Mouse (Mus musculus) adrenal gland, adult (tissue): ENCODE measurements at regions not wholly inside any gene's neighbourhood (a gene's known extent, or its start where the extent isn't known, plus 50 kb on each side); places are given as distances from the start of the nearest gene placed in this dataset.

ENCODE experiments used
- DNase-seq, 2 experiments: peaks; one replicate each; pipeline ENCODE4 v3.0.0; 2022 to 2023; ENCODE audit warnings: low spot score in 1 of 2; ENCODE audit not compliant: inconsistent age in 2 of 2

DNA sequence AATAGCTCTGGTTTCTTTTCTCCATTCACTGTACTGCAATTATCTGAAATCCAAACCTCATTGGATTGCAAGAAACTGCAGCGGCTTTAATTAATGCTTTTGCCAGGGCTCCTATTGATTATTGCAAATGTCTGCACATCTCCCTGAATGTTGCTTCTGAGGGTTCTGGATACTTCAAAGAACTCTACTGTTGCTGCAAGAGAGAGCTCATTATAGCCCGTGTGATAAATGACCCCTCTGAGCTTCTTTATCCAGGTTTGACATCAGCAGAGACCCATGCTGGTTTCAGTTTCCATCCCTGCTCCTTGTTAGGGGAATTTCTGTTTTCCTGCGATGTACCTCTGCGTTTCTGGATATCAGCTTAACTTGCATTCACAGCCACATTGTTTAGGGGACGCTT is 78.4 kb upstream of the Nav3 start:
- DNase-seq, result no peak

DNA sequence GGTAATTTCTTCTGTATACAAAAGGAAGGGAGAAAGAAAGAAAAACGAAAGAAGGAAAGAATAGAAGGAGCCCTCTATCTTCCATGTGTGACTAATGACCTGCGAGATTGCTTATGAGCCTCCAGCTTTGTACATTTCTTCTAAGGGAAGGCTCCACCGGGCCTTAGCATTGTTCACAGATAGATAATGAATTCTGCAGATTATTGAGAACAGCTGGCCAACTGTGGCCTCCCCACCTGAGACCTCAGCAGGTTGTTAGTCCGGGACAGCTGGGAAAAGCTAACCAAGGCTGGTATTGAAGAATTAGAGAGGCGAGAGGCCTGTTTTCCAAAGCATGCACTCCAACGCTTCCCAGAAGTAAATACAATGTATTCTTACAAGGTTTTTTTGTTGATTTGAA is 86.7 kb upstream of the Nav3 start:
- no peak for DNase-seq

DNA sequence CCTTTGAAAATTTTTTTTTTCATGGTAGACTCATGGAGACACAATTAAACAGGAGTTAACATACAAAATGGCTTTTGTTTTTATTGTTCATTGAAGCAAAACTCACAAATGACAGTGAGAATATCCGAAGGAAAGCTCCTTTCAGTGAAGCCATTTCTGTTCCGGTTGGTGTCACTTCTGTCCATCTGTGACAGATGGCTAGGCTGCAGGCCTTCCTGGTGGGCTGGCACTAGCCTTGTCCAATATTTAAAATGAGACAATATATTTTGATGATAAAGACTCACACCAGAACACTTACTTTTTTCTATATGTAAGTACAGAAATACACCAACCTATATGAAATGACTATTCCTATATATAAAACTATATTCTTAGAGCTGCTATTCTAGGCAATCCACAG is 92.4 kb upstream of the Nav3 start:
- DNase-seq, result no peak

DNA sequence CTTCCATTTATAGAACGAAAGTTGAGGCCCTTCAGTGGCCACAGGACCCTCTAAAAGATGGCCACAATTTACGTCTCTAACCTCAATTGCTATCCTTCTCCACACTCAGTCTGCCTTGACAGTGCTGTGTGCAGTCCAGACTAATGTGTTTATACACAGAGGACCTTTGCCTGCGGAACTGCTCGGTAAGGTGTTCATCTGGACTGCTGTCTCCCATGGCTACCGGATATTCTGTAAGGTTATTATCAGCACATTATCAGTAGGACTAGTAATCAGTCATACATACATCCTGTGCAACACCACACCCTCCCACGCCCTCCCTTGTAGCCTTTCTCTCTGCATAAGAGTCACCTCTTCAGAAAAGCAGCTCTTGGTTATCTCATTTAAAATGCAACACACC is 98.0 kb upstream of the Nav3 start:
- no peak for DNase-seq

DNA sequence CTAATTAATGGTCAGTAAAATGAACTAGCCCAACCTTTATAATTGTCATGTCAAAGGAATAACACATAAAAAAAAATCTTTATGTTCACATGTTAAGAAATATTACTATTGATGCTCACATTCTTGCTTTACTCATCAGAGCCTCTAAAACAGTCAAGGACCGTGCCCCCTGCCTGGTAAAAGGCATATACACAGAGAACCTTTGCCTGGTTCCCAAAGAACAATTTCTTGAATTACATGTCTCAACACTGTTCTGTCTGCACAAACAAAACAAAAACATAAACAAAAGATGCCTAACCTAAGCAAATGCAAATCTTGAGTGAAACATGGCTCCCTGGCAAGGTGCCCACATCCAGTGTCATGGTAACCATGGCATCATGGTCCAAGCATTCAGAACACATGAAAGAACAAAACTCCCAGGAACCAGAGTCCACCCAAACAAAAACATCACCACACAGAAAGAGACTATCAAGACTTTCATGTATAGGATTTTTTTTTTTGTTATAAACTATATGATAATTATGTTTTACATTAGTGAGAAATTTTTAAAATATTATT is 100.4 kb upstream of the Nav3 start:
- DNase-seq, result no peak

DNA sequence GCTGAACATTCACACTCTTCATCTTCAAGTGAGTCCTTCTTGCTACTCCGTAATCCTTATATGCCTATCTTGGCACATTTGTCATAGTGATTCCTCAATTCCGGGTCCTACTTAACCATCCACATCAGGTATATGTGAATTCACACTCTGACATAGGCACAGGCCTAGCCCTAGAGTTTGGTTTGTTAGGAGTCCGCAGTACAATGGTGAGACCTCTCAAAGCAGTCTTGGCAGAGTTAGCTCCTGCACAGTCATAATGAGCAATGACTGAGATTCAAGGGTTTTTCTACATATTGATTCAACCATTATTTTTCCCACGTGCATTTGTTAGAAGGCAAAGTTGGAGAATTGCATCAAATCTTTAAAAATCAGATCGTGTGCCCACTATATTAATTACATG is 107.1 kb upstream of the Nav3 start:
- DNase-seq, result no peak

DNA sequence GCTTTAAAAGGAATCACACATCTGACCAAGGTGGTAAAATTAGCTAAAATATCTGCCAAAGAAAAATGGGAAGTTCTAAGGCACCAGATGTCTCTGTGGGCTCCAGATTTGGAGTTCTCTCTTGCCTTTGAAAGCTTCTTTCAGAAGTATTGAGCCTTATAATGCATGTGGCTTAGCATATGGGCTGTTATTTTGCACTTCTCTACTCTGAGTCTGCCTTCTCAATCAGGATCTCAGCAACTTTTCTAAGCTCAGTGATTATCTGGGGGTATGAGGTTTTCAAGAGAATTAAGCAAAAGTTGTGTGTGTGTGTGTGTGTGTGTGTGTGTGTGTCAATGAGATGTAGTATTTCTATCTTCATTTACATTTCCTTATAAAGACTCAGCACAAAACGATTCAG is 107.6 kb upstream of the Nav3 start:
- no peak for DNase-seq

DNA sequence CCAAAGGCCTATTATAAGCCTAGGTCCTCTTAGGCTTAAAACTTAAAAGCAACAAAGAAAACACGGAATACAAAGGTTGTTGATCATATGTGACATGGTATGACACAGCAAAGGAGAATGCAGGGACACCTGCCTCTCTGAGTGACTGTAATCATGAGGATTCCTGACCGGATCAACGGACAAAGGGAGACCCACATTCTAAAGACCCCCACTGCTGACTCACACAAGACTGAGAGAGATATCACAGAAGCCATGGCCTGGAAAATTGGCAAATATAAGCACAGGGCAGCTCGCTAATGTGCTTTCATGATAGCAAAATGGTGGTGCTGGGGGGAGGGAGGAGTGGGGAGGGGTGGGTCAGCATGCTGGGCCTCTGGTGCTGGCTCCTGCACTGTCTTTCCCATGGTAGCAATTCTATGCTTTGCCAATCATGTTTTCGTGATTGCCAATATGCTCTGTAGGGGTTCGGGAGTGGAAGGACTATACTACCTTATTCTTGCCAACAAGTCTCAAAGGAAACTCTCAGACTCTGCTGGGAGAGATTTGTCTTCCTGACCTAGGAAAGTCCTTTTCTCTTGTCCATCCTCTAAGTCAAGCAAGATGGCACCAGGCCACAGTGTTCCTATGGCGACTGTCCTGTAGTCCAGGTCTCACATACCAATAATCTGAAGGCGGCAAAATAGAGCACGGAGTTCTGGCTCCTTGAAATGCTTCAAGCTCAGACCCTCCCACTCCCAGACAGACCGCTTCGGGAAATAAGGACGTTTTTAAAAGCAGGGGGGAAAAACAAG is 110.5 kb upstream of the Nav3 start:
- no peak for DNase-seq

DNA sequence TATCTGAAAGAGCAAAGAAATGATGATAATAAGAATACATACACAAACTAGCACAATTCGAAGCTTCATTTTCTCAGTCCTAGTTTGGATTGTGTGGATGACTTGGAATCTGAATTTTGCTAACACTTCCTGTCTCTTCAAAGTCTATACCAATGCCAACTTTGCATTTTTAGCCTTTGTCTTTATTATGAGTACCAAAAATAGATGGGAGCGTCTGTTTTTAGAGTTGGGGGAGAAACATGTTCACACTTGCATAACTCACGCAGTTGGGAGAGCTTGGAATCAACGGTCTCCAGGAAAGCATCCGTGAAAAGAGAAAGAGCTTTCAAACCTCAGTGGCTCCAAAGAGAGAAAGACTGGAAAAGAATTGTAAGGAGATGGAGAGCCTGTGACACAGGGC is 114.5 kb upstream of the Nav3 start:
- no peak for DNase-seq

DNA sequence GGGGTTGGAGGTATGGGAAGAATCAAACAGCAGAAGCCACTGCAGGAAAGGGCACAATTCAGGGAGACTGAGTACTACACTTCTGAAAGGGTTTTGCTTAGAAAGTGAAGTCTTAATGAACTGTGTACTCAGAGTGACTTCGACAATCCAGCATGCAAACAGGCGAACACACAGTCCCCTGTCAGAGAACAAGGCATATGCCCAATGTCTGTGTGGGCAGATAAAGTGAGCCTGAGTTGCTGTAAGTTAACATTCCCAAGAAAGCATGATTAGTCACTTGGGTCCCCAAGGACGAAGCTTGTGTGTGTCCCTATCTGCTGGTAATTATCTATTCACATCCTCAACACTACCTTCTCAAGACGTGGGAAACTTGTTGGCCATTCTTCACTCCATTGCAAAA is 115.2 kb upstream of the Nav3 start:
- DNase-seq, result no peak

DNA sequence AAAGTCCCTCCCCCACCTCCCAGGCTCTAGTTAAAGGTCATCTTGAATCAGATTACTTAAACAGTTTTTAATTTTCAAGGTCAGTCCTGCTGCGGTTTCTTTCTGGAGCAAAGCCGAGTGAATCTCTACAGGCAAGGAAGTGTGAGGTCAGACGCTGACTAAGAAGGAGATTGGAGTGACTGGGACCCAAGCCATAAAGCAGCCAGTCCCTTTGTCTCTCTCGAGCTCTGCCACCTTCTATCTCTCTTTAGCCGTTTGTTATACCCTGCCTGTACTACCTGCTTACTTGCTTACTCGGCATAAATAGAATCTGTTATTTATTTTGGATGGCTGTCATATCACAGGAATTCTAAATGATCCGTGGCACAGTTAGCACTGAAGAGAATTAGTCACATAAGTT is 117.5 kb upstream of the Nav3 start:
- DNase-seq, result peak; percentile 9 to 38

DNA sequence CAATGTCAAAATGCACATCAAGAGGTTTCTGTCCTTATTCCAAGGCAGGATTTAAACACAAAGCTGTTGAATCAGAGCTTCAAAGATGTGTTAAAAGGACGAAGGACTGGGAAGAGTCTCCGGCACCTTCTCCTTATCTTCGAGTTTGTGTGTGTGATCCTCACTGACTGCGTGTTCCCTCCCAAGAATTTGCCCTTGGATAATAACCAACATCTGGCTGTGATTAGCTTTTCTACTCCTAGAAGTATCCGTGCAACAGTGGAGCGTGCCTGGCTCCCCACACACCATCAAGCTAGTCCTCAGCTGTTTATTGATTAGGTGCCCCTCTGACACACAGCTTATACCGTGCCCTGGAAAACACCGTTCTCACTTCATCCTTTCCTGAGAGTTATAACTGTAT is 130.0 kb upstream of the Nav3 start:
- DNase-seq, result no peak

DNA sequence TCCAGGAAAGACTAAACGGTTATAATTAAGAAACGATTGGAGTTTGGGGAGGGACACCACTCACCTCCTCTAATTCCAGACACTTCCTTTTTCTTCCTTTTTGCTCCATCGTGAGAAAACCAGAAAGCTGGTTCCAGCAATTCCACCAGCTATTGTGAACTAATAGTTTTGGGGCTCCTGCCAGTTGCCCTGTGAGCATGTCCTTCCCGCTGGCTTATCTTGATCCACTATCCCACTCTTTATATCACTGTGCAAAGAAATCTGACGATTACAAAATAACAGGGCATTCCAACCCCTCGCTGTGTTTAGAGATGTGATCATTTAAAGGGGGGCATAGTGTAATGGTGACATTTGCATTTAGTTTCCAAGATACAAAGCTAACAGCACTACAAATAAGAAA is 130.5 kb upstream of the Nav3 start:
- no peak for DNase-seq

DNA sequence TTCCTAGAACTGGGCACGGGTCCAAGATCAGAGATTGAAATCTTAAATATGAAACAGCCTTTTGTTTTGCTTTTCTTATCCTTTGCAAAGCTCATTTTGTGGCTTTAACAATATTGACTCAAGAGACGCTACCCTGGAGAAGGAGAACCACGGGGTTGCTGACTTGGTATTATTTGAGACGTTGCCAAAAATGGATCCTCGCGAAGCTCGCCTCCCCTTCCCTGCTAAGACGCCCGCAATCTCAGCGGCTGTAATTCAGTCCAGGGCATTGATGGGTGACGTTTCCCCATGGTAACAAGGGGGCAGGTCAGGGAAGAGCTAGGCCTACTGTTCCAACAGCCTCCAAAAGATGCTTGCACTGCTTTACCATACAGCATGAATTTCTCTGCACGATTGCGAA is 131.5 kb upstream of the Nav3 start:
- DNase-seq, result no peak

DNA sequence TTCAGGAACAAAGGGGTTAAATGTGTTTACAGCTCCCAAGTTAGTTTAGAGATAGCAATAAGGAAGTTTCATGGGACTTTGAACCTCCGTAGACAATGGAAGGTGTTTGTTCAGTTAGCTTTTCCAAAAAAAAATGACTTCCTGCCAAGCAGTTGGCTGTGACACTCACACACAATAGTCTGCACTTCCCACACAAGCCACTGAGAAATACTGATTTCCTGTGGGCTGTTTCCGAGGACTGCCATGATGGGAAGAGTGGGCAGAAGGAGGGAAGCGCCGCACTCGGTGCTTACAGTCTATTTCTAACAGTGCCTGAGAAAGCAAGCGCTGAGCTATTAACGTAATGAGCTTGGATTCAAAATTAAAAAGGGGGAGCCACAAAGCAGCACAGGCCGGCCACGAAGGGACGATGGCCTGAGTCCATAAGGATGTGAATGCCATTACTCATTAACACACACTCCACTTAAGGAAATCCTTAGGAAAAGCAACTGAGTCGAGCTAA is 144.4 kb upstream of the Nav3 start:
- peak; percentile 6 to 20 for DNase-seq

DNA sequence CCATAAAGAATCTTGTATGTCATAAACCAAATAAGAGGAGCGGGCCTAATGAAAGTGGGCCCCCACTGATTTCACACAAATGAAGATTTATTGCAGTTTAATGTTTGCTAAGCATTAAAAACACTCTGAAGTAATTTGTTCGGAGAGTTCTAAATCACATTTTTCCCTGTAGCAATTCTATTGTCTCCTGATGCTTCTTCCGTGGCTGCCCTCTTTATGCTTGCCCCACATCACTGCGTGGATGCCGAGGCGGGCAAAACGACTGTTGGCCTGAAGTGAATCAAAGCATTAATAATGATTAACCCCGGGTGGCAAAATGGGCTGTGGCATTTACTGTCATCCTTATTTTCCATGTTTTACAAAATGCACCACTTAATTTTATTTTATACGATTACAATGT is 134.9 kb upstream of the E2f7 start:
- no peak for DNase-seq

DNA sequence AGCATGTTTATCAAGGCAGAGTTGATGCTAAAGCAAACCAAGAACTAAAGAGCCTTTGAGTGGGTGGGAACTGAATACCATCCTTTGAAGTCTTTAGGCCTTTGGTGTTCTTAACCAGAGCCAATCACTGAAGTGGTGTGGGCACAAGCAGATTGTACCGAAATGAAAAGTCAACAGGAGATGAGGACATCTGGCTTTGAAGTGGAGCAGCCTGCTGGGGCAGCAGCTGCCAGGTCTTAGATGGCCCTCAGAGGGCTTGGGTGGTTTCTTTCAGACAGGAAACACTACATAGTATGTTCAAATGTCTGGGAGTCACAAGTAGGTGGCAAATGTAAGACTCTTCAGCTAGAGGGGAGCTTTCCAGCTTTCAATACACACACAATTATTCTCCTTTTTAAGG is 128.2 kb upstream of the E2f7 start:
- DNase-seq, result no peak

DNA sequence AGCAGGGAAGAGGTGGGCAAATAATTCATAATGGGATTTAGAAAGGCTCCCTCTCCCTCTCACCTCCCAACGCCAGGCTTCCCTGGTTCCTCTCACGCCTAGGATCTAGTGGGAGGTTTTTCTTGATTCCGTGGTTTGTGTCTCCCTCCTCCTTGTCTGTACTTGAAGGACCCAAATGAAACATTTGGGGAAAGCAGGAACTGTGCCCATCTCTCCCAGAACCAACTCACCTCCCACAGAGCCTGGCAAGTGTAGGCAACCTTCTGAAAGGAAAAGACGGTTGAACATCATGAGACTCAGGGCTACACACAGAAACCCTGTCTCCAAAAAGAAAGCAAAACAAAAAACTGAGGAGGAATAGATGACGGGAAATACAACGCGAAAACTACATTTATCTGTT is 126.0 kb upstream of the E2f7 start:
- no peak for DNase-seq

DNA sequence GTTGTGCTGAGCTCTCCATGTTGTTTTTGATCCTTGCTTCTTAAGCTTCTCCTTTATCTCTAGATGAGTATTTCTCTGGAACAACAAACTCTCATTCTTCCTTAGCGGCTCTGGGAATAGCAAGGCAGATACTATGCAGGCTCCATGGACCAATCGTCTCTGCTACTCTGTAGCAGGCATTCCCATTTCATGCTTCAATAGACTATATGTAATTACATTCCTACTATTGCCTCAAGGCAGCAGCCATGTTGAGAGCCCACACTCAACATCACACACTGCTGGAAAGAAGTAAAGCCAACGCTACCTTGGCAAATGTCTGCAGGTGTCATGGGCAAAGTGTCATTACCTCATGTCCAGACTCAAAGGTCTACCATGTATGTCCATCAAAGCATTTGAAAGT is 119.6 kb upstream of the E2f7 start:
- no peak for DNase-seq

DNA sequence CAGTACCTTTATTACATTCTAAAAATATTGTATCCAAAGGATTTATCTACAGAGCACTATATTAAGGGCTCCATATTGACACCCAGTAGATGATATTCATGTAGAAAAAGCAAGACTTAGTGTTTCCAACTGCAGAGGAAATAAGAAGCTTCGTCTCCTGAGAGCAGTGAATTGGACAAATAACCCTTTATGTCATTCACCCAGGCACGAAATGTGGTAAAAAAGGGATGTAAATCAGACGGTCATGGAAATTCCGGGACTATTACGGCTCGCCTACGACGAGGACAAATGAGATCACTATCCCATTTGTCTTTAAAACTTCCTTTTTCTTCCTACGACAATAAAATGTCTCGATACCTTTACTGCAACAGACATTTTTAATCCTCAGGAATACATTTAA is 104.8 kb upstream of the E2f7 start:
- DNase-seq, result no peak

DNA sequence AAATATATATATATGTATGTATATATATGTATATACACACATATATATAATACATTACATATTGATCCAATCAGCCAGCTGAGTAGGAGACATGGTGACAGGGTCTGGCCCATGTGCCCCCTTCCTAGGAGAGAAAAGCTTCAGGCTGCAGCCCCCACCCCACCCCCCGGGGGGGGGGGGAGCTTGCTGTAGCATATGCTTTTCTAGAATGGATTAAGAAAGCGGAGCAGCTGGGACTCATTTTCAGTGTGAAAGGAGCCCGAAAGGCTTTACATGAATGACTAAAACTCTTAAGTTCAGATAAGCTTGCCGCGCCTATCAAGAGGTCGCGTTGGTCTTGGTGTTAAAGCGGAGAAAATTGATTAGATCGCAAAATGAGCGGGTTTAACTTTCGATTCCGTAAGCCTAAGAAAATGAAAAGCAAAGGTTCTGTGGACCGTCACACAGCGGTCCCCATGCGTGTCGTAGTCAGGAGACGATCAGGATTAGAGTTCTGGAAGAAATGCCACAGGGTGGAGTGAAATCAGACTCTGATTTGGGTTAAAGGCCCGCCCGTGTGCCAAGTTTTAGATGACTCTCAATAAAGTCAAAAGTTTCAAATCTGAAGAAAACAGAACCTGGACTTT is 103.1 kb upstream of the E2f7 start:
- DNase-seq, result no peak

DNA sequence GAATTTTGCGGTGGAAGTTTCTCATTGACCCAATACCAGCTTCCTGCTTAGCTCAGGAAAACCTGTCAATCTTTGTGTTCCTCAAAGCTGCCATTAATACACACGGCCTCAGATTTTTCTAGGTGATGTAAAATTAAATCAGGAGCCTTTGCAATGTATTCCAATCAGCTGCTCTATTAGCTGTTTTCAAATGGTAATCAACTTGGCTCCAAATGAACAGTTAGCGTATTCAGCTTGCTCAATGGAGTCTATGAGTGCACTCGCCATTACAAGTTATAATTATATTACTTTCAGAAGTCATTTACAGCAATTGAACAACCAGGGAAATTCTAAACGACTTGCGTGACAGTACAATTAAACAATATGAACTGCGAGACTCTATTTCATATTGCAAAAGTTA is 97.6 kb upstream of the E2f7 start:
- DNase-seq, result no peak

DNA sequence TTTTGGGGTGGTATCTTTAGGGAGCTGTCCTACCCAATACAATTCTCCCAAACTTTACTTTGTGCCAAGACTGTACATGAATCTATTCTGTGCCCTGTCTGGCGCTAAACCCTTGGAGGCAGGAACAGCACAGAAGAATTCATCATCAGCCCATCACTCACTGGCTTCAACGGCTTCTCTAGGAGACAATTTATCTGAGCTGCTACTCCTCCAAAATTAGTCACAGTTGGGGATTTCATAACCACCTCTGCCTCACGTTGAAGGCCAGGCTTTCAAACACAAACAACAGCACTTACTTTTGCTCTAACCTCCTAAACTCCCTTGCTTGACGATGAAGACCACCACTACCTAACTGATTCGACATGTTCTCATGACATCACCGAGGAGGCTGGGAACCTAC is 95.1 kb upstream of the E2f7 start:
- DNase-seq, result peak; percentile 21 to 73
